Mouse (Mus musculus): ENCODE measurements around the gene Cept1. TPM values are rescaled to one million over a fixed set of nuclear protein-coding genes. Genes with fewer than 3 reads are reported as not detected.

Cept1 gene
- total and polyA plus RNA-seq, 3 experiments = 10.5 to 22.1 (median 19.3) TPM

DNA sequence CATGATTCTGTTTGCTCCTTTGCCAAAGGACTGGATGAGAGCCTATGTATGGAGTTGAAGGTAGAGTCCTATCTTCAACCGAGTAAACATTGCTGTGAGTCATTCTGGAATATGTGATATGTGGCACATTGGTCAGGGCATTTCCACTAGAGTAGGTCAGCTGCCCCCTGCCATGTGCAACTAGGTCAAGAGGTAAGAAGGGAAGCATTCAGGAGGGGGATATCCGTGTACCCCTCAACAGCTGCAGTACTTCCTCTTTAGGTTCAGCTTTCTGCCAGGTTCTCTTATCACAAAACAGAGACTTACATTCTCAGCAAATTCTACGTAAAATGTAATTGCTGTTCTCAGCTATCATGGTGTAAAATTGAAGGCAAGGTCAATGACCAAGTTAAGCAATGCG, 73.4 kb downstream of the Cept1 start:
- H3K79me2 ChIP-seq (replicated peaks; ENCODE audit: control insufficient read depth, insufficient read depth, low read length) = no peaks in the 10 kb centered on the region
- no peak overlapping the region for H3K27ac ChIP-seq

DNA sequence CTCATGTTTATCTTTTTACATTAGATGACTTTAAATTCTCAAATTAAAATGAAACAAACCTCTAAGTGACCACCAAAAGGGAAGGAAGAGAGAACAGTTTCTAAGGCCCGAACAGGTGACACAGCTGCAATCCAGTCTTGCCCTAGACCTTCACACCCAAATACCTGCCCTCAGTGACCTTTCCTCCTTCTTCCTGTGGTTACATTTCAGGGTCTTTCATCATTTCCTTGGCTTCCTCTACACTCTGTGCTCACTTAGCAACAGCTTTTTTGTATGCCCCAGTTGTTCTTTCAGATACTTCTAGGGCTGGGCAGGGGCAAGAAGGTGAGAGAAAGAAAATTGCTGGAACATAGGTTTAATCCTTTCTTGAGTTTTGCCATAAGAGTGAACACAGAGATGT, 82.9 kb downstream of the Cept1 start:
- TF ChIP-seq EP300 (IDR thresholded peaks at IDR 0.05; ENCODE audit: insufficient read depth, low read depth, low read length) (no peak), POLR2A (IDR thresholded peaks at IDR 0.05; ENCODE audit: insufficient read depth, low read depth, low read length) (no peak), CTCF (IDR thresholded peaks at IDR 0.05) (no peak)
- Histone ChIP-seq H3K36me3 (ENCODE audit: control insufficient read depth, insufficient read depth, low read length) (no peaks in the 10 kb centered on the region), H3K27me3 (ENCODE audit: control insufficient read depth, insufficient read depth, low read length) (no peaks in the 10 kb centered on the region), H3K9ac (ENCODE audit: low read depth, low read length) (no peak overlapping the region), H3K4me3 (no peak overlapping the region), H3K79me2 (replicated peaks; ENCODE audit: control insufficient read depth, insufficient read depth, low read length) (no peaks in the 10 kb centered on the region), H3K27ac (no peak overlapping the region), H3K4me1 (ENCODE audit: control insufficient read depth, insufficient read depth, low read length) (no peaks in the 10 kb centered on the region)
- 63% methylated on average over 1 of the region's 1 CpGs for WGBS
- DNase-seq = no peak
- intact Hi-C loops (cut with DNase I) = no loop called here

More for the DNA sequence above, 73.4 kb downstream of the Cept1 start:
- H3K36me3 ChIP-seq (ENCODE audit: control insufficient read depth, insufficient read depth, low read length) = no peaks in the 10 kb centered on the region
- no peak overlapping the region for H3K4me3 ChIP-seq
- DNase-seq = no peak
- no peak for TF ChIP-seq EP300 (IDR thresholded peaks at IDR 0.05; ENCODE audit: insufficient read depth, low read depth, low read length)
- no peak for TF ChIP-seq CTCF (IDR thresholded peaks at IDR 0.05)
- TF ChIP-seq POLR2A (IDR thresholded peaks at IDR 0.05; ENCODE audit: insufficient read depth, low read depth, low read length) = no peak
- H3K27me3 ChIP-seq (ENCODE audit: control insufficient read depth, insufficient read depth, low read length) = no peaks in the 10 kb centered on the region
- intact Hi-C loops (cut with DNase I) = no loop called here
- no peak overlapping the region for H3K9ac ChIP-seq (ENCODE audit: low read depth, low read length)
- no peaks in the 10 kb centered on the region for H3K4me1 ChIP-seq (ENCODE audit: control insufficient read depth, insufficient read depth, low read length)
- 56% methylated on average over 4 of the region's 4 CpGs for WGBS

DNA sequence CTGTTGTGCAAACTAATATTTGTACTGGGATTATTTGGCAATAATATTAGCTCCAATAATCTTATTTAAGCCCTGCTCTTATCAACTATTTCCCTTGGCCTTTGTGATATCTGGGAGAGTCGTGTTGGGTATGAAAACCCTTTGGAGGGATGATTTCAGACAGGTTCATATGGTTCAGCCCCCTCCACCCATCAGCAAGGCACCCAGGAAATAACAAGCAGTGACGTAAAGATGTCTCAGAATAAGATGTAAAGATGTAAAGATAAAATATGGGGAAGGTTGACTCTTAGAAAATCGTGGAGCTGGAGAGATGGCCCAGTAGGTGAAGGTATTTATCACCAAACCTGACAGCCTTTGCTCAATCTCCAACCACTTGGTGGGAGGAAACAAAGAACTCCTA, 85.1 kb downstream of the Cept1 start:
- DNase-seq = no peak
- Histone ChIP-seq H3K27ac (no peak overlapping the region), H3K4me3 (no peak overlapping the region), H3K9ac (ENCODE audit: low read depth, low read length) (no peak overlapping the region), H3K4me1 (ENCODE audit: control insufficient read depth, insufficient read depth, low read length) (no peaks in the 10 kb centered on the region), H3K27me3 (ENCODE audit: control insufficient read depth, insufficient read depth, low read length) (no peaks in the 10 kb centered on the region), H3K79me2 (replicated peaks; ENCODE audit: control insufficient read depth, insufficient read depth, low read length) (no peaks in the 10 kb centered on the region), H3K36me3 (ENCODE audit: control insufficient read depth, insufficient read depth, low read length) (no peaks in the 10 kb centered on the region)
- WGBS = 48% methylated on average over 3 of the region's 3 CpGs
- intact Hi-C loops (cut with DNase I) = no loop called here
- TF ChIP-seq EP300 (IDR thresholded peaks at IDR 0.05; ENCODE audit: insufficient read depth, low read depth, low read length) (no peak), POLR2A (IDR thresholded peaks at IDR 0.05; ENCODE audit: insufficient read depth, low read depth, low read length) (no peak), CTCF (IDR thresholded peaks at IDR 0.05) (no peak)

DNA sequence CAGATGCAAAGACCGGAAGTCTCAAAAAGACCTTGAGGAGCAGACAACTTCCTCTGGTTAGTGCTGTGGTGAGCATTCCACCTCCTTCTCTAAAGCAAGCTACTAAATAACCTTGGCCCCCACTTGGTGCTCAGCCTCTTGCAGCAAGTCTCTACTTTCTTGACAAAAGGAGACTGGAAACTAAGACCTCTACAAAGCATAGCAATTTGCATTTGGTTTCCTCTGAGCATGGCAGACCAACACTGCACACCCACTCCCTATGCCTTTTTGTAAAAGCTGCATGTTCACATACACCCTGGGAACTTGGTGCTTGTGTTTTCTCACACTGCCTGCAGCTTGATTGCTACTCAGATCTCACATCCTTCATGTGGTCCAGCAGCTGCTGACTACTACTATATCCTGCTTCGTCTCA, 85.5 kb downstream of the Cept1 start:
- intact Hi-C loops (cut with DNase I) = no loop called here
- TF ChIP-seq EP300 (IDR thresholded peaks at IDR 0.05; ENCODE audit: insufficient read depth, low read depth, low read length) = no peak
- 78% methylated on average over 2 of the region's 2 CpGs for WGBS

DNA sequence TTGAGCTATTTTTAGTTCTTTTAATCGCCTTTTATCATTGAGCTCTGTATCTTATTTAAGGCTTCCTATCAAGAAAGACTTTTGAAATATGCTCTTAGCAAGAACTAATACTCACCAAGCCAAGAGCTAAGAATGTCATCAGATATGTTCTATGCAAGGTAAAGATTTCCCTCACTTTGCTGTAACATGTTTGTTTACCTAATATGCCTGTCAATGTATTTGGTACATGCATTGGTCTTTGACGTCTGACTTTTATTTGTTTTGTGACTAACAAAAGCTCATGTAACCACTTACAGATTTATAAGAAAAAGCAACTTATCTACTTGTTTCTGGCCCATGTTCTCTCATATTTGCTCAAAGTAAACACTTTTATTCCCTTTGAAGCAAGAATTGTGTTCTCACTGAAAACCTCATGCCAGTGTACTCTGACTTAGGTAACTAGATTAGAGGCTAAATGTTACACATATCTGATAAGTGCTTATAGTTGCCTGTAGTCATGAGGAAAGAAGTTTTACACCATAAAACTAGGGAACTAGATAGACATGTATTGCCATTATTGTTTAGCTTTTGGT, 90.2 kb downstream of the Cept1 start:
- intact Hi-C loops (cut with DNase I) = loop anchor here (10.0 kb wide), 1 partner anchor 783 kb away; no protein-coding TSS in a partner anchor
- no peak overlapping the region for H3K4me3 ChIP-seq
- no peaks in the 10 kb centered on the region for H3K79me2 ChIP-seq (replicated peaks; ENCODE audit: control insufficient read depth, insufficient read depth, low read length)
- H3K27ac ChIP-seq = no peak overlapping the region
- no peaks in the 10 kb centered on the region for H3K36me3 ChIP-seq (ENCODE audit: control insufficient read depth, insufficient read depth, low read length)
- 71% methylated on average over 2 of the region's 2 CpGs for WGBS
- no peaks in the 10 kb centered on the region for H3K27me3 ChIP-seq (ENCODE audit: control insufficient read depth, insufficient read depth, low read length)
- H3K9ac ChIP-seq (ENCODE audit: low read depth, low read length) = no peak overlapping the region
- no peaks in the 10 kb centered on the region for H3K4me1 ChIP-seq (ENCODE audit: control insufficient read depth, insufficient read depth, low read length)
- TF ChIP-seq EP300 (IDR thresholded peaks at IDR 0.05; ENCODE audit: insufficient read depth, low read depth, low read length) (no peak), POLR2A (IDR thresholded peaks at IDR 0.05; ENCODE audit: insufficient read depth, low read depth, low read length) (no peak), CTCF (IDR thresholded peaks at IDR 0.05) (no peak)
- no peak for DNase-seq

More for the DNA sequence above, 85.5 kb downstream of the Cept1 start:
- H3K27ac ChIP-seq = no peak overlapping the region
- no peak for DNase-seq
- H3K27me3 ChIP-seq (ENCODE audit: control insufficient read depth, insufficient read depth, low read length) = no peaks in the 10 kb centered on the region
- no peaks in the 10 kb centered on the region for H3K4me1 ChIP-seq (ENCODE audit: control insufficient read depth, insufficient read depth, low read length)
- H3K79me2 ChIP-seq (replicated peaks; ENCODE audit: control insufficient read depth, insufficient read depth, low read length) = no peaks in the 10 kb centered on the region
- H3K4me3 ChIP-seq = no peak overlapping the region
- no peak overlapping the region for H3K9ac ChIP-seq (ENCODE audit: low read depth, low read length)
- no peaks in the 10 kb centered on the region for H3K36me3 ChIP-seq (ENCODE audit: control insufficient read depth, insufficient read depth, low read length)

DNA sequence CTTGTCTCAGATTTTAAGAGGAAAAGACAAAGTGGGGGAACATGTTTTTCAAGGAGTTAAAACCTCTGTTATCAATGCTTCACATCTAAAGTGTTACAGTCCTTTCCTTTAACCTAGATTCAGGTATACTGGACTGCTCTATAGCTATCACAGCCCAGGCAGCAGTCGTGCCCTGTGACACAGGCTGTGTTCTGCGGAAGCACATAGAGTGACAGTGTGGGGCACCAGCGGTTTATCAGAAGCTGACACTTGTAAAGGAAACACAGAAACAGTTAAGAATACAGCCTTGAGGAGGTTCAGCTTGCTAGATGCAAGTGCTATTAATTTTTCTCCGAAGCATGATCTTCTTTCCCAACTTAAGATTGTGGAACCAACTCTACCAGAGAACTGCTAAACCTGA, 95.0 kb downstream of the Cept1 start:
- no peak for TF ChIP-seq POLR2A (IDR thresholded peaks at IDR 0.05; ENCODE audit: insufficient read depth, low read depth, low read length)
- TF ChIP-seq EP300 (IDR thresholded peaks at IDR 0.05; ENCODE audit: insufficient read depth, low read depth, low read length) = no peak
- no peak for TF ChIP-seq CTCF (IDR thresholded peaks at IDR 0.05)

More for the DNA sequence above, 95.0 kb downstream of the Cept1 start:
- Histone ChIP-seq H3K36me3 (ENCODE audit: control insufficient read depth, insufficient read depth, low read length) (no peaks in the 10 kb centered on the region), H3K27ac (no peak overlapping the region), H3K4me3 (no peak overlapping the region), H3K27me3 (ENCODE audit: control insufficient read depth, insufficient read depth, low read length) (no peaks in the 10 kb centered on the region), H3K9ac (ENCODE audit: low read depth, low read length) (no peak overlapping the region), H3K79me2 (replicated peaks; ENCODE audit: control insufficient read depth, insufficient read depth, low read length) (no peaks in the 10 kb centered on the region), H3K4me1 (ENCODE audit: control insufficient read depth, insufficient read depth, low read length) (no peaks in the 10 kb centered on the region)
- no peak for DNase-seq
- WGBS = 54% methylated on average over 4 of the region's 4 CpGs
- intact Hi-C loops (cut with DNase I) = loop anchor here (10.0 kb wide), 1 partner anchor 778 kb away; no protein-coding TSS in a partner anchor

Other genes with a start within 250 kb of the Cept1 start
- gene Chil6, start 141.6 kb downstream of the Cept1 start, total RNA-seq (2021) = not detected
- not detected in 2 replicates for gene Chil6, start 141.6 kb downstream of the Cept1 start, polyA plus RNA-seq (2012; rRNA removed)
- gene Dennd2d, start 65.4 kb downstream of the Cept1 start, total RNA-seq (2021) = under 1 TPM; 0.45 to 0.57 TPM
- 0.91 and 1.9 TPM in 2 replicates for gene Dennd2d, start 65.4 kb downstream of the Cept1 start, polyA plus RNA-seq (2012; rRNA removed)
- gene Dram2, start within 50 bp of the Cept1 start, total RNA-seq (2021) = 100 to 1,000 TPM in 1 of 2 experiments, 10 to 100 TPM in 1; 94.7 to 109 TPM
- 64.5 and 162 TPM in 2 replicates for gene Dram2, start within 50 bp of the Cept1 start, polyA plus RNA-seq (2012; rRNA removed)
- 10 to 100 TPM in 1 of 2 experiments, 1 to 10 TPM in 1; 9.7 to 12.2 TPM for gene Lrif1, start 137.2 kb upstream of the Cept1 start, total RNA-seq (2021)
- gene Lrif1, start 137.2 kb upstream of the Cept1 start, polyA plus RNA-seq (2012; rRNA removed) = 2.6 and 3.1 TPM in 2 replicates
- 1 to 10 TPM; 6.1 to 6.8 TPM for gene Cd53, start 242.3 kb upstream of the Cept1 start, total RNA-seq (2021)
- 6.9 and 7.4 TPM in 2 replicates for gene Cd53, start 242.3 kb upstream of the Cept1 start, polyA plus RNA-seq (2012; rRNA removed)

Measured in heart, adult 2 months (tissue).